Mouse (Mus musculus) liver, embryonic 14.5 days (tissue): Measurements from ENCODE around the gene Rsu1.

Experiments used
- CTCF ChIP-seq: IDR thresholded peaks from 2 replicates; pipeline ENCODE4 v1.5.1; 2016; ENCODE audit warnings: antibody characterized with exemption, low read depth, control low read depth
- EP300 ChIP-seq: IDR thresholded peaks from 2 replicates; pipeline ENCODE4 v1.6.1; 2016; ENCODE audit warnings: antibody characterized with exemption, low read depth

- TF ChIP-seq CTCF (no peak), EP300 (no peak)
Observed at GRCm38 (mm10) chr2:13120461-13120860, 150.8 kb downstream of the Rsu1 start.
